Mouse (Mus musculus) Patski (cell line): ENCODE measurements around the gene Rin2. TPM values are rescaled to one million over a fixed set of nuclear protein-coding genes. Genes with fewer than 3 reads are reported as not detected.
A peak's percentile ranks its signal among the peaks of the same experiment; 100 is the strongest.

Source experiments
- ATAC-seq: fragments of 100-300 bp; one replicate; pipeline ENCODE4 v1.8.0; 2021
- CTCF ChIA-PET: fragments of 350-600 bp; sonication (Branson Sonifier 250); formaldehyde crosslinking; loops from one replicate; lab custom pipeline; 2022; ENCODE audit warnings: inconsistent platforms; lab: Charles Lee
- POLR2A ChIA-PET: fragments of 350-600 bp; sonication (Branson Sonifier 250); formaldehyde crosslinking; loops from one replicate; lab custom pipeline; 2022; ENCODE audit warnings: antibody characterized with exemption, inconsistent platforms; lab: Charles Lee
- DNase-seq: peaks from one replicate; pipeline ENCODE4 v3.0.0-alpha.2; 2011; ENCODE audit warnings: low read depth, low spot score
- H3K27me3 ChIP-seq: fragments of 371-371 bp; one replicate; pipeline ENCODE4 v1.5.1; 2021
- CTCF ChIP-seq: fragments of 100-300 bp; IDR thresholded peaks from one replicate; pipeline ENCODE4 v1.5.1; 2021
- in situ Hi-C: fragments of 300-500 bp; cut with MboI; formaldehyde crosslinking; loops from 3 replicates; pipeline ENCODE4 v1.11.1; 2018; ENCODE audit warnings: low pct_unique_long_range_greater_than_20kb, mixed read lengths
- polyA plus RNA-seq: library from polyadenylated mRNA; unstranded; gene quantifications from one replicate; pipeline ENCODE4 v1.2.3, GENCODE M21; 2021

The Rin2 gene
- polyA plus RNA-seq, 1 experiment from 2014 or later = 38.7 TPM

DNA sequence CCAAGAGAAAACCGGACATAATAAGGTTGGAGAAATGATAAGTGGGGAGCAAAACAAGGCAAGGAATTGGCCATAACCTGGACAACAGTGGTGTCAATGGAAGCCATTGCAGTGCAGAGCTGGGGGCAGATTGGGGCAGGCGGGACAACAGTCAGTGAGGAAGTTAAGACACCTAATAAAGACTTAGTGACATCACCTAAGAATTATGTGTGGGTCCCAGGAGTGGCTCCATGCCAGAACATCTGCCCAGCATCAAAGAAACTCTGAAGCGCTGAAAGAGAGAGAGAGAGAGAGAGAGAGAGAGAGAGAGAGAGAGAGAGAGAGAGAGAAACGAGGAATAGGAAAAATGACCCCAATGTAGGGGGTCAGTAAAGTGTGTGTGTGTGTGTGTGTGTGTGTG, 6.9 kb upstream of the Rin2 start:
- TF ChIP-seq CTCF = no peak
- POLR2A ChIA-PET = no interaction called here
- in situ Hi-C loops = no loop called here
- CTCF ChIA-PET = no interaction called here
- no peaks in the 10 kb centered on the region for H3K27me3 ChIP-seq
- DNase-seq = no peak
- ATAC-seq = no peak

DNA sequence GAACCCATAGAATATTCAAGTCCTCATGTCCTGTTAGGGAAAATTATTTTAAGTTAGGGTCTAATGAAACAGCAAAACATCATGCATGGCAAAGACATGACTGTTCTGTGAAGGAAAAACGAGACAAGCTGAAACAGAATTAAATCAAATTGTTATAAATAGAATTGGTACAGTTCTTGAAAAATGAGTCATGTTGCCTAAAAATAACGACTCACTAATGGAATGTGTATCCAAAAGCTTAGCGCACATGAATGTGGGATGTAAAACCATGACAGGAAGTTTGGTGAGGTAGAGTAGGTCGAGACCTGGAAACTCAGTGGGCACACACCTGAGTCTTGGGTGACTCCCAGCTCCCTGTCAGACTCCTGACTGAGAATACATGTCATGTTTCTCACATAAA, 4.9 kb upstream of the Rin2 start:
- POLR2A ChIA-PET = interaction anchor here (0.6 kb wide), 1 partner anchor 8 kb away, joined by 3 read pairs; no protein-coding TSS in a partner anchor
- in situ Hi-C loops = no loop called here
- TF ChIP-seq CTCF = no peak
- no peak for DNase-seq
- no peaks in the 10 kb centered on the region for H3K27me3 ChIP-seq
- peak; percentile 33 for ATAC-seq
- CTCF ChIA-PET = no interaction called here

DNA sequence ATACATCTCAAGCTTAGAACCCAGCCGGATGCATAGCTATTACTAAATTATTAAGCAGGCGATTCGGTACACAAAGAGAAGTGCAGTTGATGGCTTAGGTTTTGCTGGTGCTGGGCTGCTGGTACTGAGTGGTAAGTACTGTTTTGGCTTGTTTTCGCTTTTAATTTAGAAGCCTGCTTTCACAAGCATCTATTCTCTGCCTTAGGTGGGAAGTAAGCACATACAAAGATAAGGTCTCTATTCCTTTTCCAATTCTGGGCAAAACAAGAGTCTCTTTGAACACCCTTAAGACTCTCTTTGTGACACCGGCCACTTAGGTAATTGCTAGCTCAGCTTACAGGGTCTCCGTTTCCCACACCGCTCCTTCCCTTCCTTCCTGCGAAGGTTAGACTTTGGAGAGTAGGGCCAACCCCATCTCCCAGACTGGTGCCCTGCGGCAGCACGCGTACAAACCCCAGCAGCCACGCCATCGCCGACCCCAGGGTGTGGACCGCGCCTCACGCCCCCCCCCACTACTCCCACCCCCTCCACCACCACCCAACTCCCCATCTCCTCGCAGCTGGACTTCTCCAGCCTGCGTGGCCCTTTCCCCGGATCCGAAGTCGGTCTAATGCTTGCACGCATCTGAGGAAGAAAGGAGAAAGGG, 396 bp upstream of the Rin2 start:
- no peak for ATAC-seq
- H3K27me3 ChIP-seq = no peaks in the 10 kb centered on the region
- POLR2A ChIA-PET = interaction anchor here (0.7 kb wide), 1 partner anchor 262 kb away, joined by 4 read pairs; no protein-coding TSS in a partner anchor
- TF ChIP-seq CTCF = no peak
- DNase-seq = no peak
- CTCF ChIA-PET = no interaction called here
- in situ Hi-C loops = no loop called here

DNA sequence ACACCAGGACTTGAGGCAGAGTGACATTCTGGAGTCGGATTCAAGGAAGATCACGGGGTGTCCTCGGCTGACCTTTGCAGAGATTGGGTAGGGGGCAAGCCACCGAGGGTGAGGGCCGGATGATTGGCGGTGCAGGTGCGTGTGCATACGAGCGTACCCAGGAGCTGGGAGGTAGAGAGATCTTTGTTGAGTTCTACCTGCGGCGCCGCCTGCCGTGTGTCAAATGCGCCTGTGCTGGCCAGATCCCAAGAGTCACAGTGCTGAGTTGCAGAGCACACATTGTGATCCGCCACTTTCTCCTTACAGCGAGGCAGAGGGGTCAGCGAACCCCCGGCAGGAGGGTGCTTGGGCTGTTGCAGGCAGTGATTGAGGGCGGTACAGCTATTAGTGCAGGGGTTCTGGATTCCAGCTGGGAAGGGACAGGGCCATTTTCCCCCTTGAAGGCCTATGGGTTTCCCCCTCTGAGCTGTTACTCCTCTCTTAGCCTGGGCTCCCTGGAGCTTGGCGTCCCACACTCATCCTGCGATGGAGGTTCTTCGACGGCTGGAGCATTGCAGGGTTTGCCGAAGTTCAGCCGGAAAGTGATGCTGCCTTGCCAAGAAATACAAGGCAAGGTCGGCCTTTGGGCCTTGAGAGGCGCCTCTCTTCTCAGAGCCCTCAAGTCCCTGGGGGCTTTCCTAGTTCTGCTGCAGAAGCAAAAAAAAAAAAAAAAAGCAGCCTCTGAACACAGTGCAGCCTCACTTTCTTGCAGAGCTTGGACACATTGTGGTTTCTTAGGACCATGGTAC, 935 bp downstream of the Rin2 start:
- DNase-seq = no peak
- CTCF ChIA-PET = no interaction called here

DNA sequence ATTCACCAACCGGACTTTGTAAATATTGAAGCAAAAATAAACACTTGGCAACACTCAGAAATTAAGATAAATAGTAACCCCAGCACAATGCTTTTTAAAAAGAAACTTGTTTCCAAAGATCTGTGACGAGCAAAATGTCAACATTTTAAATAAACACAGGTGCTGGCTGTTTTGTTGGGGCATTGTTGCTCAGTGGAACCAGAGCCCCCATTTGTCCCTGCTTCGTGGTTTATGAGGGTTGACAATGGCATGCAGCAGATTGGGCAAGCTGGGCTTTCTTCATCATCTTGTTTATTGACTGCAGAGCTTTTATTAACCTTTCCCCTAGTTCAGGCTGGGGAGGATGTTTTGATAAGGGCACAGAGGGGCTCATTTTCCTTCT, 1.5 kb downstream of the Rin2 start:
- in situ Hi-C loops = no loop called here
- H3K27me3 ChIP-seq = no peaks in the 10 kb centered on the region
- CTCF ChIA-PET = no interaction called here
- ATAC-seq = no peak
- POLR2A ChIA-PET = no interaction called here
- DNase-seq = no peak
- TF ChIP-seq CTCF = no peak

More for the DNA sequence above, 935 bp downstream of the Rin2 start:
- peak; percentile 26 for ATAC-seq
- POLR2A ChIA-PET = interaction anchor here (0.6 kb wide), 1 partner anchor 162 kb away, joined by 3 read pairs; no protein-coding TSS in a partner anchor
- in situ Hi-C loops = no loop called here
- TF ChIP-seq CTCF = no peak
- H3K27me3 ChIP-seq = no peaks in the 10 kb centered on the region

DNA sequence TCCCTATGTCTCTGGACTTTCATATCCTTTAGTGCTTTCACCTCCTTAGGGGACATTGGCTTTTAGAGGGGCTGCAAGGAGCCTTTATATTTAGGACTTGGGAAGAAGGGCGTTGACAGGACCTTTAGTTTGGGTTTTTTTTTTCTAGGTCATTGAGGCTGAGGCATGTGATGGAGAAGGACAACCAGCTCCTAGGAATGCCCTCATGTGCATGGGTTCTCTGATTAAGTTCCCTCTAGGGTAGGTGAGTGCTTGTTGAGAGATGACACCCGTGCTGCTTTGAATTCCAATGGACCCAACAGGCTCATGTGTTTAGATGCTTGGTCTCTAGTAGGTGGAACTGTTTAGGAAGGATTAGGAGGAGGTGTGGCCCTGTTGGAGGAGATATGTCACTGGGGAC, 1.9 kb downstream of the Rin2 start:
- in situ Hi-C loops = no loop called here
- ChIA-PET CTCF (interaction anchor here (1.3 kb wide), 1 partner anchor 9 kb away, joined by 3 read pairs; no protein-coding TSS in a partner anchor), POLR2A (no interaction called here)
- DNase-seq (no peak), ATAC-seq (no peak)
- TF ChIP-seq CTCF = no peak
- no peaks in the 10 kb centered on the region for H3K27me3 ChIP-seq

DNA sequence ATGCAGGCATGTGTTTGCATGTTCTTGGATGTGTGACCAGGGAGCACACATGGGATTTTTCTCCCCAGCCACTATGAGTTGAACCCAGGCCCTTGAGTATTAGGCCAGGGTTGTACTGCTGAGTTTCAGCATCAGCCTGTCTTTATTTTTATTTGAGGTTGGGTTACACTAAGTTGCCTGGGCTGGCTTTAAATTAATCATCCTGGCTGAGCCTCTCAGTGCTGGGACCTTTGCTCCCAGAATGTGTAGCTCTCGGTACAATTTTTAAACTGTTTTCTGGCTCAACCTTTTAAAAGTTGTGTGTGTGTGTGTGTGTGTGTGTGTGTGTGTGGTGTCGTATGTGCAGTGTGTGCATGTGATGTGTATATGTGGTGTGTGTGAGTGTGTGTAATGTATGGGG, 5.1 kb downstream of the Rin2 start:
- CTCF ChIA-PET = no interaction called here
- DNase-seq (no peak), ATAC-seq (no peak)
- POLR2A ChIA-PET = interaction anchor here (0.6 kb wide), 1 partner anchor 201 kb away, joined by 4 read pairs; no protein-coding TSS in a partner anchor
- in situ Hi-C loops = no loop called here
- no peak for TF ChIP-seq CTCF
- no peaks in the 10 kb centered on the region for H3K27me3 ChIP-seq

DNA sequence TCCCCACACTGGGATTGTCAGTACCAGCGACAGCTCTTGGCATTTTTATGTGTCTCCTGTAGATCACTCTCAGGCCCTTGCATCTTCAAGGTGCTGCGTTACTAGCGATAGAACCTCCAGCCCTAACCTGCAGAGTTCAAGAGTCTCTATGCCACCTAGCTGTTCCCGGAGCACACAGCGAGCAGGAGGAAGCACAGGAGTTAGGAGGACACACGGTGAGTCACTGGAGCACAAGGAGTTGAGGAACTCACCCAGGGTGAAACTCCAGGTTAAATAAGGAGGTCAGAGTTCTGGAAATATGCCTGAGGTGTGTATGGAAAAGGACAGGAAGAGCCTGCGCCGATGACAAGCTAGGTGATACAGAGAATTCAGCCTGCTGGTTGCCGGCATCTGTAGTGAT, 5.7 kb downstream of the Rin2 start:
- ChIA-PET CTCF (no interaction called here), POLR2A (interaction anchor here (0.6 kb wide), 1 partner anchor 200 kb away, joined by 4 read pairs; no protein-coding TSS in a partner anchor)
- TF ChIP-seq CTCF = no peak
- in situ Hi-C loops = no loop called here
- H3K27me3 ChIP-seq = no peaks in the 10 kb centered on the region
- DNase-seq (no peak), ATAC-seq (no peak)

DNA sequence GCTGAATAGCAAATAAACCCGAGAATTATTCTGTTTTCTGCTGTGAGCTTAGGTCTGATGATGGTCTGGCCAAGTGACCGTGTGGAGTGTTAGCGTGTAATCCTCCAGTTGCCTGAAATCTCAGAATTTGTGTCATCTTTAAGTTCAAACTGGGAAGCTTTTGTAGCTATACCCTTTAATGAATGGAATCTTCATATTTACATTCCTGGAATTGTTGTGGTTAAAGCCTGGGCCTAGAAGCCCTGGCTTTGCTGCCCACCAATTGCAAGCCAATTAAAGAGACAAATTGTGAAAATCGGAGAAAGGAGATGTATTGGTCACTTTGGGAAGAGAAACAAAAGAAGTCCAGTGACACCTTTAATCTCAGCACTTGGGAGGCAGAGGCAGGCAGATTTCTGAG, 6.6 kb downstream of the Rin2 start:
- no peak for TF ChIP-seq CTCF
- in situ Hi-C loops = no loop called here
- CTCF ChIA-PET = no interaction called here

DNA sequence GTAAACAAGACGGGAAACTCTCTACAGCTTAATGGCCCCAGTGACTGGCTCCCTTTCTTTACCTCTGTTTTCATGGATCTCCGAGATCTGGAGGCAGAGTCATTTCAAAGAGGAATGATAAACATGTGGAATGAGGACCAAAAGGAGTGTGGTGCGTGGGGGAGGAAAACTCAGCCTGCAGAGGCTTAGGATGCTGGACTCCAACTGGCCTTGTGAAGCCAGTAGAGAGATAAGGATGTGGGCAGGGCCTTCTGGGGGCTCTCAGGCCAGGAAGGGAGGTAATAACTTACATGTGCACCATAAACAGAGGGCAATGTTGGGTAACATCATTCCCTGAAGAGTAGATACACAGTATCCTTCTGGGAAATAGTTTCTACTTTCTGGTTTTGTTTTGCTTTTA, 7.9 kb downstream of the Rin2 start:
- TF ChIP-seq CTCF = no peak
- in situ Hi-C loops = no loop called here
- no peak for DNase-seq
- CTCF ChIA-PET = interaction anchor here (1.4 kb wide), 1 partner anchor 14 kb away, joined by 6 read pairs; no protein-coding TSS in a partner anchor
- POLR2A ChIA-PET = no interaction called here
- no peak for ATAC-seq
- no peaks in the 10 kb centered on the region for H3K27me3 ChIP-seq

More for the DNA sequence above, 6.6 kb downstream of the Rin2 start:
- DNase-seq = no peak
- ATAC-seq = no peak
- no peaks in the 10 kb centered on the region for H3K27me3 ChIP-seq
- POLR2A ChIA-PET = no interaction called here

DNA sequence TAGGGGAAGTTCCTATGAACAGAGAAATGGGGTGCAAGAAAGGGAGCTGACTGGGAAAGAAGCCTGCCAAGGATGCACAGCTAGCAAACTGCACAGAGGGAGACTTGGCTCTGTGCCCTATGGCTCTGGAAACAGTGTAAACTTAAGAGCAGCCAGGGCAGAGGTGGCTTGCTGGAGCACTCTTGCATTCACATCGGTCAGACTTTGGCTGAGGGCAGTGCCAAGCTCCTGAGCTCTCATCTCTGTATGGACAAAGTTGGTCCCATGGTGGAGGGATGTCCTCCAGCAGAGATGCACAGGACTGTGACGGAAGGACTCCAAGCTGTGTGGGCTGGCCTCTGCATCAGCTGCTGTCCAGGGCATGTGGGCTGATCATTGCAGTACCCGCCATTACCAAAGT, 8.5 kb downstream of the Rin2 start:
- TF ChIP-seq CTCF = no peak
- DNase-seq (no peak), ATAC-seq (peak; percentile 15)
- ChIA-PET POLR2A (no interaction called here), CTCF (interaction anchor here (0.6 to 1.4 kb wide), 2 partner anchors 13 to 707 kb away, joined by 3 to 6 read pairs; no protein-coding TSS in a partner anchor)
- H3K27me3 ChIP-seq = no peaks in the 10 kb centered on the region
- in situ Hi-C loops = no loop called here
